Mouse (Mus musculus): Measurements from ENCODE around the gene Ly6g6c.

DNA sequence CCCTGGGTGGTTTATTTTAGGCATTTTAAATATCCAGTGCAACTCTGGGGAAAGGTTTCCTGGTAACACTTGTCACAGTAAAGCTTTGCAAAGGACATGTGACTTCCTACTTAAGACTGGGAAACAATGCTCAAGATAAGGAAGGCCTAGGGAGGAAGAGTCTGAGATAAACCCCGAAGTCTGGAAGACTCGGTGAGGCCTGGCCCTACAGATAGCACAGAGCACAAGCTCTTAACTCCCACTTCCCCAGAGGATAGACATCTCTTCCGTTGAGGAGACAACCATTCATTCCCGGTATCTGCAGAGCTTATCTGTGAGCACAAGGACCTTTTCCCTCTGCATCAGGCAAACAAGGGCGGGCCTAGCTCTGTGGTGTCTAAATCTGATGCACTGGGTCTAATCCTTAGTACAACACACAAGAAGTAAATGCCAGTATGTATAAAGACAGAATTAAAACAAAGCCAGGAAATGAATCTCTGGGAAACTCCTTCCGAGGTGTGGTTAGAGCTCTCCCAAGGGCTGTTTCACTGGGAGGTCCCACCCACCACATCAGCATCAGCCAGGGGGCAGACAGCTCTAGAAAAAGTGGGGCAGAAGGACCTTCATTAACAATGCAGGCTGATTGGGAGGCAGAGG is 43.2 kb upstream of the Ly6g6c start:
- no peak; the same call in 2 of the 3 replicates for TF ChIP-seq TAL1 (IDR thresholded peaks at IDR 0.05; ENCODE audit: low read length)
- peak; percentile 63 for TF ChIP-seq GATA1 (IDR thresholded peaks at IDR 0.05; ENCODE audit: low read length)

Data from erythroblast, embryonic 14.5 days (primary cell).